Mouse (Mus musculus): ENCODE results near the gene Prrg2. TPM values are rescaled to one million over a fixed set of nuclear protein-coding genes. Genes with fewer than 3 reads are reported as not detected.

Prrg2 gene
- polyA plus RNA-seq, 2 experiments: 18.6 to 50.4 TPM

- H3K4me1 ChIP-seq (ENCODE audit: control insufficient read depth, insufficient read depth, low read length): peaks cover 21% of the 10 kb centered on the region
- WGBS: 74% methylated on average over 8 of the region's 8 CpGs
- H3K36me3 ChIP-seq (ENCODE audit: control insufficient read depth, insufficient read depth, low read length): no peaks in the 10 kb centered on the region
- no peaks in the 10 kb centered on the region for H3K27me3 ChIP-seq (ENCODE audit: control insufficient read depth, insufficient read depth, low read length)
- DNase-seq (ENCODE audit: low spot score): no peak
- no peak overlapping the region for H3K9ac ChIP-seq (ENCODE audit: low read depth, low read length, severe bottlenecking)
- ATAC-seq (ENCODE audit: low FRiP score, low read depth): no peak
- no peak overlapping the region for H3K27ac ChIP-seq (replicated peaks; ENCODE audit: low read depth, low read length)
- TF ChIP-seq POLR2A (IDR thresholded peaks at IDR 0.05; ENCODE audit: borderline replicate concordance, extremely low read depth, insufficient read depth, insufficient read length): no peak
- H3K4me3 ChIP-seq (replicated peaks; ENCODE audit: low read length): no peak overlapping the region
- no peaks in the 10 kb centered on the region for H3K9me3 ChIP-seq (ENCODE audit: control insufficient read depth, low read length)
- no peak overlapping the region for H3K4me2 ChIP-seq (replicated peaks; ENCODE audit: low read depth, low read length, severe bottlenecking)
Observed at GRCm38 (mm10) chr7:45105491-45105890, 43.0 kb upstream of the Prrg2 start.

- WGBS: 75% methylated on average over 5 of the region's 5 CpGs
- H3K9ac ChIP-seq (ENCODE audit: low read depth, low read length, severe bottlenecking): no peak overlapping the region
- no peak for TF ChIP-seq POLR2A (IDR thresholded peaks at IDR 0.05; ENCODE audit: borderline replicate concordance, extremely low read depth, insufficient read depth, insufficient read length)
- no peak overlapping the region for H3K4me2 ChIP-seq (replicated peaks; ENCODE audit: low read depth, low read length, severe bottlenecking)
- no peak overlapping the region for H3K27ac ChIP-seq (replicated peaks; ENCODE audit: low read depth, low read length)
- no peaks in the 10 kb centered on the region for H3K9me3 ChIP-seq (ENCODE audit: control insufficient read depth, low read length)
- DNase-seq (ENCODE audit: low spot score): no peak
- H3K4me1 ChIP-seq (ENCODE audit: control insufficient read depth, insufficient read depth, low read length): peaks cover 21% of the 10 kb centered on the region
- H3K4me3 ChIP-seq (replicated peaks; ENCODE audit: low read length): no peak overlapping the region
- H3K36me3 ChIP-seq (ENCODE audit: control insufficient read depth, insufficient read depth, low read length): no peaks in the 10 kb centered on the region
- no peaks in the 10 kb centered on the region for H3K27me3 ChIP-seq (ENCODE audit: control insufficient read depth, insufficient read depth, low read length)
- no peak for ATAC-seq (ENCODE audit: low FRiP score, low read depth)
Observed at GRCm38 (mm10) chr7:45104941-45105340, 42.5 kb upstream of the Prrg2 start.

GRCm38 (mm10) chr7:45103652-45104180 lies 41.2 kb upstream of the Prrg2 start, which contains the start of gene Fcgrt:
TSS of gene Fcgrt (minus strand) at chr7:45103851.
- Histone ChIP-seq H3K36me3 (ENCODE audit: control insufficient read depth, insufficient read depth, low read length) (no peaks in the 10 kb centered on the region), H3K27me3 (ENCODE audit: control insufficient read depth, insufficient read depth, low read length) (no peaks in the 10 kb centered on the region), H3K4me1 (ENCODE audit: control insufficient read depth, insufficient read depth, low read length) (peaks cover 21% of the 10 kb centered on the region), H3K27ac (replicated peaks; ENCODE audit: low read depth, low read length) (peak within 1 kb of the TSS; percentile 88), H3K4me2 (replicated peaks; ENCODE audit: low read depth, low read length, severe bottlenecking) (peak within 1 kb of the TSS; percentile 59), H3K4me3 (replicated peaks; ENCODE audit: low read length) (peak within 1 kb of the TSS; percentile 29), H3K9me3 (ENCODE audit: control insufficient read depth, low read length) (no peaks in the 10 kb centered on the region), H3K9ac (ENCODE audit: low read depth, low read length, severe bottlenecking) (peak within 1 kb of the TSS; percentile 50)
- 19% methylated on average over 7 of the region's 7 CpGs for WGBS
- ATAC-seq (ENCODE audit: low FRiP score, low read depth): peak; percentile 92
- DNase-seq (ENCODE audit: low spot score): peak; percentile 92
- no peak for TF ChIP-seq POLR2A (IDR thresholded peaks at IDR 0.05; ENCODE audit: borderline replicate concordance, extremely low read depth, insufficient read depth, insufficient read length)

GRCm38 (mm10) chr7:45102940-45103585 lies 40.6 kb upstream of the Prrg2 start:
- TF ChIP-seq POLR2A (IDR thresholded peaks at IDR 0.05; ENCODE audit: borderline replicate concordance, extremely low read depth, insufficient read depth, insufficient read length): no peak
- 60% methylated on average over 9 of the region's 9 CpGs for WGBS
- Histone ChIP-seq H3K36me3 (ENCODE audit: control insufficient read depth, insufficient read depth, low read length) (peaks cover 3% of the 10 kb centered on the region; the same call in 1 of the 2 replicates), H3K9me3 (ENCODE audit: control insufficient read depth, low read length) (no peaks in the 10 kb centered on the region), H3K4me1 (ENCODE audit: control insufficient read depth, insufficient read depth, low read length) (peaks cover 21% of the 10 kb centered on the region), H3K27me3 (ENCODE audit: control insufficient read depth, insufficient read depth, low read length) (no peaks in the 10 kb centered on the region), H3K27ac (replicated peaks; ENCODE audit: low read depth, low read length) (peak overlapping the region; percentile 88), H3K4me3 (replicated peaks; ENCODE audit: low read length) (peak overlapping the region; percentile 29), H3K4me2 (replicated peaks; ENCODE audit: low read depth, low read length, severe bottlenecking) (peak overlapping the region; percentile 59), H3K9ac (ENCODE audit: low read depth, low read length, severe bottlenecking) (peak overlapping the region; percentile 50)
- no peak for ATAC-seq (ENCODE audit: low FRiP score, low read depth)
- DNase-seq (ENCODE audit: low spot score): no peak

- H3K4me1 ChIP-seq (ENCODE audit: control insufficient read depth, insufficient read depth, low read length): peaks cover 21% of the 10 kb centered on the region
- ATAC-seq (ENCODE audit: low FRiP score, low read depth) (no peak), DNase-seq (ENCODE audit: low spot score) (no peak)
- H3K27ac ChIP-seq (replicated peaks; ENCODE audit: low read depth, low read length): no peak overlapping the region
- no peak overlapping the region for H3K4me3 ChIP-seq (replicated peaks; ENCODE audit: low read length)
- no peaks in the 10 kb centered on the region for H3K27me3 ChIP-seq (ENCODE audit: control insufficient read depth, insufficient read depth, low read length)
- H3K9ac ChIP-seq (ENCODE audit: low read depth, low read length, severe bottlenecking): no peak overlapping the region
- no peaks in the 10 kb centered on the region for H3K9me3 ChIP-seq (ENCODE audit: control insufficient read depth, low read length)
- 90% methylated on average over 11 of the region's 11 CpGs for WGBS
- TF ChIP-seq POLR2A (IDR thresholded peaks at IDR 0.05; ENCODE audit: borderline replicate concordance, extremely low read depth, insufficient read depth, insufficient read length): no peak
- peaks cover 4% of the 10 kb centered on the region; the same call in 1 of the 2 replicates for H3K36me3 ChIP-seq (ENCODE audit: control insufficient read depth, insufficient read depth, low read length)
- no peak overlapping the region; the same call in 1 of the 2 replicates for H3K4me2 ChIP-seq (replicated peaks; ENCODE audit: low read depth, low read length, severe bottlenecking)
Observed at GRCm38 (mm10) chr7:45102441-45102840, 40.0 kb upstream of the Prrg2 start.

Measured in limb, embryonic 14.5 days (tissue).